Mouse (Mus musculus) liver, embryonic 14.5 days (tissue): Measurements from ENCODE around the gene Tor4a. TPM values are rescaled to one million over a fixed set of nuclear protein-coding genes. Genes with fewer than 3 reads are reported as not detected.

Source experiments
- ATAC-seq: fragments of 200-750 bp; cut with Nextera tagmentation; 2 replicates; pipeline ENCODE4 v1.8.0; 2017; ENCODE audit warnings: moderate number of reproducible peaks, mild to moderate bottlenecking, moderate library complexity; ENCODE audit not compliant: insufficient read depth
- DNase-seq, 3 experiments: peaks; one replicate each; pipeline ENCODE4 v3.0.0-alpha.2; 2012 to 2013; ENCODE audit warnings: low read depth in 3 of 3, low spot score in 3 of 3
- H3K27ac ChIP-seq: fragments of 300-500 bp; sonication (generic); 2 replicates; pipeline ENCODE4 v1.5.1; 2014; ENCODE audit warnings: moderate library complexity, mild to moderate bottlenecking, control low read depth, inconsistent platforms
- H3K27me3 ChIP-seq: fragments of 300-500 bp; sonication (generic); 2 replicates; pipeline ENCODE4 v1.6.1; 2014; ENCODE audit warnings: mild to moderate bottlenecking, low read length, moderate library complexity; ENCODE audit not compliant: control insufficient read depth, insufficient read depth
- H3K36me3 ChIP-seq: fragments of 300-500 bp; sonication (generic); replicated peaks from 2 replicates; pipeline ENCODE4 v1.6.1; 2014; ENCODE audit warnings: low read depth; ENCODE audit not compliant: control insufficient read depth, insufficient read depth
- H3K4me1 ChIP-seq, 2 experiments: fragments of 200-500 bp in 1 of 2; fragments of 300-500 bp in 1 of 2; sonication (generic) in 1 of 2; replicated peaks; 2 replicates each; pipeline ENCODE4 v1.6.1; 2012 to 2014; ENCODE audit warnings: antibody characterized with exemption in 1 of 2, inconsistent platforms in 1 of 2, low read length in 1 of 2; ENCODE audit not compliant: control insufficient read depth in 2 of 2, insufficient read depth in 2 of 2
- H3K4me2 ChIP-seq: fragments of 300-500 bp; sonication (generic); 2 replicates; pipeline ENCODE4 v1.6.1; 2014; ENCODE audit warnings: low read depth, mild to moderate bottlenecking, control low read depth, moderate library complexity
- H3K4me3 ChIP-seq, 2 experiments: fragments of 200-500 bp in 1 of 2; fragments of 300-500 bp in 1 of 2; sonication (generic) in 1 of 2; 2 replicates each; pipeline ENCODE4 v1.5.1; 2012 to 2014; ENCODE audit warnings: low read depth in 2 of 2, low read length in 2 of 2, mild to moderate bottlenecking in 2 of 2, control low read depth in 1 of 2, inconsistent platforms in 1 of 2, moderate library complexity in 1 of 2; ENCODE audit not compliant: insufficient read depth in 1 of 2
- H3K9ac ChIP-seq: fragments of 300-500 bp; sonication (generic); replicated peaks from 2 replicates; pipeline ENCODE4 v1.6.1; 2014; ENCODE audit warnings: mild to moderate bottlenecking, control low read depth, moderate library complexity
- H3K9me3 ChIP-seq: fragments of 300-500 bp; sonication (generic); 2 replicates; pipeline ENCODE4 v1.6.1; 2016; ENCODE audit warnings: low read length, mixed read lengths; ENCODE audit not compliant: control insufficient read depth
- CTCF ChIP-seq: IDR thresholded peaks from 2 replicates; pipeline ENCODE4 v1.5.1; 2016; ENCODE audit warnings: antibody characterized with exemption, low read depth, control low read depth
- EP300 ChIP-seq: IDR thresholded peaks from 2 replicates; pipeline ENCODE4 v1.6.1; 2016; ENCODE audit warnings: antibody characterized with exemption, low read depth
- WGBS: fragments of 180-500 bp; shearing (Covaris S2); extraction: QIAGEN DNeasy Blood & Tissue Kit; methylation state at CpG from one replicate; pipeline ENCODE4 v1.1.7; 2014; ENCODE audit not compliant: insufficient replicate concordance; 5-methylcytosine and 5-hydroxymethylcytosine counted together
- polyA plus RNA-seq, 2 experiments: library from polyadenylated mRNA; depleted of rRNA in 1 of 2; stranded (reverse) in 1 of 2; unstranded in 1 of 2; fragments of >200 nt; fragmentation: Nextera tagmentation in 1 of 2; extraction: Ambion mirVana in 1 of 2; gene quantifications; 2 replicates each; pipeline versions ENCODE4 v1.2.1 to v1.2.3; 2012 to 2014

Gene Tor4a
- polyA plus RNA-seq, 2 experiments: 3.7 to 4.9 TPM

DNA sequence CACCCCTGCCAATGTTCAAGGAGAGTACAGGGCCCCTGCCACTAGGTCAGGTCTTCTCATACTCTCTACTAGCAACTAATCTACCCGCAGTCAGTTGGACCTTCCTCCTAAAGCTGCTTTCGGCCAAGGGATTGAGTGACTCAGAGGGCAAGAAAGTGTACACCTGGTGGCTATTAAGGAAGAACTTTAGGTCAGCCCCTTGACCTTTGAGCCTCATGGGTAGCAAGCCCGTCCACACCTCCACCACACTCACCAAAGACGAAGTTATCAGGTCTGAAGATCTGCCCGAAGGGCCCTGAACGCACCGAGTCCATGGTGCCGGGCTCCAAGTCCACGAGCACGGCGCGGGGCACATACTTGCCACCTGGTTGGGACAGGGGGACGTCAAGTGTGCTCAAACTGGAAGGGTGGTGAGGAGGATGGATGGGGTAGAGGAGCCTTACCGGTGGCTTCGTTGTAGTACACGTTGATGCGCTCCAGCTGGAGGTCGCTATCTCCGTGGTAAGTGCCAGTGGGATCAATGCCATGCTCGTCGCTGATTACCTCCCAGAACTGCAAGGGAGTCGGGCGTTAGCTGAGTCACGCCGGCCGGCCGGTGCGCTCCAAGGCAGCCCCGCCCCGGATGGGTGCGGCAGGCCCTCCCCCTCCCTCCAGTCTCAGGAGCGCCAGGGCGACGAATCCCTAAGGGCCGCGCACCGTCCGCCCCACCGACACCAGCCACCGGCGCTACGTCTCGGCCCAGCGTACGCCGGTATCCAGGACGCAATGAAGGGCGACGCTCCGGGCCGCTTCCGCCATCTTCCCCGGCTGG, 27.2 kb upstream of the Tor4a start:
- peaks cover 5 to 13% of the 10 kb centered on the region in 2 experiments for H3K4me1 ChIP-seq
- peak; percentile 76 for ATAC-seq
- H3K27ac ChIP-seq: peak overlapping the region; percentile 100
- H3K36me3 ChIP-seq: peaks cover 24% of the 10 kb centered on the region
- no peaks in the 10 kb centered on the region for H3K27me3 ChIP-seq
- peak overlapping the region; percentile 81 for H3K4me2 ChIP-seq
- DNase-seq: peak; percentile 86 to 90 (median 87)
- no peak for TF ChIP-seq CTCF
- peak; percentile 39; the same call in 1 of the 2 replicates for TF ChIP-seq EP300
- H3K4me3 ChIP-seq: peak overlapping the region; percentile 90 to 96
- H3K9me3 ChIP-seq: no peaks in the 10 kb centered on the region
- WGBS: under 1% methylated on average over 52 of the region's 53 CpGs
- peak overlapping the region; percentile 100 for H3K9ac ChIP-seq

DNA sequence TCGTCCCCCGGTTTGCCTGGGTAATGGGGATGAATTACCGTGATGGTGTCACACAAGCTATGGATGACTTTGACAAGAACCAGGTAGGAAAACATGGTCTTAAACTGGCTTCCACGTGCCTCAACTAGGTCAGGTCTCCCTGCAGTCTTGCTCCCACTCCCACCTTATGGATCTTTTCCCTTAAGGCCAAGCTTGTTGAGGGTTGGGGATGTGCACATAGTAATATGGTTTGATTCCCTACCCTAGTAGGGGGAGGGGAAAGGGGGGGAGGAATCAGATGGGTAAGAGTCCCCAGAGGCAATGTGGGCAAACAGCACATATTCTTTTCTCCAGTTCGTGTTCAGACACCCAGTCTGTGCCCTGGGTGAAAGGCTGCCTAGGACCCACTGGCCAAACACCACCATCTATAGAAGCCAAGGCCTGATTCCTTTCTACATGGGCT, 24.7 kb upstream of the Tor4a start:
- no peak for DNase-seq
- H3K9me3 ChIP-seq: no peaks in the 10 kb centered on the region
- 61% methylated on average over 5 of the region's 5 CpGs for WGBS
- peaks cover 5 to 10% of the 10 kb centered on the region in 2 experiments for H3K4me1 ChIP-seq
- H3K27me3 ChIP-seq: no peaks in the 10 kb centered on the region
- no peak overlapping the region for H3K27ac ChIP-seq
- H3K4me3 ChIP-seq: 0 out of 4 replicates have a peak overlapping the region, but pooled peaks of 1 of the 2 experiments have one; percentile 8
- no peak for ATAC-seq
- no peak overlapping the region for H3K4me2 ChIP-seq
- TF ChIP-seq CTCF (no peak), EP300 (no peak)
- H3K9ac ChIP-seq: no peak overlapping the region
- peaks cover 24% of the 10 kb centered on the region for H3K36me3 ChIP-seq

DNA sequence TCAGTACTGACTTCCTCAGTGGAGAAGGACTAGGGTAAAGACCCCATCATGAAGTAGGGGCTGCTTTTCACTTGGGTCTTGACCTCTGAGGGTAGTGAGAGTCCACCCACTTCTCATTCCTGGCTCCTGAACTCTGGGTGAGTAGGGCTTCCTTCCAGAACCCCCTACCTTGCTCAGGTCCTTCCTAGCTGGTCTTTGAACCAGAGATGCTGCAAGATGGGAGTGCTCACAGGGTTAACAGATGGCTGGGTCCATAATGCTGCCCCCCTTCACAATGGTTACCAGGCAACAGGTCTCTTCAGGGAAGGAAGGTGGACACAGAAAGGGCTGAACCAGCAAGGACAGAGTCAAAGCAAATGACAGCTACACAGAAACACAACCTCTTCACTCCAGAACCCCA, 21.8 kb upstream of the Tor4a start, which contains the start of gene Fam166a:
Fam166a (plus strand) TSS at position 301 of the 400 bp plus-strand sequence.
- ATAC-seq (no peak), DNase-seq (no peak)
- Histone ChIP-seq H3K9me3 (no peaks in the 10 kb centered on the region), H3K4me1 (peaks cover 0 to 3% of the 10 kb centered on the region in 2 experiments; a peak in 1 of 4 replicates), H3K9ac (no peak within 1 kb of the TSS), H3K4me2 (no peak within 1 kb of the TSS), H3K27ac (no peak within 1 kb of the TSS), H3K4me3 (no peak within 1 kb of the TSS), H3K36me3 (peaks cover 19% of the 10 kb centered on the region), H3K27me3 (no peaks in the 10 kb centered on the region; the same call in 1 of the 2 replicates)
- TF ChIP-seq EP300 (no peak), CTCF (no peak)

DNA sequence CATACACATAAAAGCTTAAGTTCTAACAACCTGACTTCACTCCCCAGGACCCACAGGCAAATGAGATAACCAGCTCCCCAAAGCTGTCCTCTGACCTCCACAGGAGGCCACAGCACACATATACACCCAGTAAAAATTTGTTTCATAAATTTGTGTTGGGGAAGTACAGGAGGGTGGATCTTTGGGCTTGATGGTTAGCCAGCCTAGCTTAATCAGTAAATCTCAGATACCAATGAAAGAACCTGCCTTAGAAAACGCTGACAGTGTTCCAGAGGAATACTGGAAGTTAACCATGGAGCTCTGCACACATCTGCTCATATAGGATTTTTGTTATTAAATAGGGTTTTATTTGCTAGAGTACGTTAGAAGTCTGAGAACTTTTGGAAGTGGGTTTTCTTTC, 21.0 kb upstream of the Tor4a start:
- no peak overlapping the region for H3K9ac ChIP-seq
- H3K9me3 ChIP-seq: no peaks in the 10 kb centered on the region
- H3K36me3 ChIP-seq: peaks cover 11% of the 10 kb centered on the region
- TF ChIP-seq EP300: no peak
- no peak for TF ChIP-seq CTCF
- no peak overlapping the region for H3K4me3 ChIP-seq
- H3K4me1 ChIP-seq: no peaks in the 10 kb centered on the region
- no peak overlapping the region for H3K27ac ChIP-seq
- H3K4me2 ChIP-seq: no peak overlapping the region
- DNase-seq (no peak), ATAC-seq (no peak)
- no peaks in the 10 kb centered on the region; the same call in 1 of the 2 replicates for H3K27me3 ChIP-seq
- 47% methylated on average over 2 of the region's 2 CpGs for WGBS

DNA sequence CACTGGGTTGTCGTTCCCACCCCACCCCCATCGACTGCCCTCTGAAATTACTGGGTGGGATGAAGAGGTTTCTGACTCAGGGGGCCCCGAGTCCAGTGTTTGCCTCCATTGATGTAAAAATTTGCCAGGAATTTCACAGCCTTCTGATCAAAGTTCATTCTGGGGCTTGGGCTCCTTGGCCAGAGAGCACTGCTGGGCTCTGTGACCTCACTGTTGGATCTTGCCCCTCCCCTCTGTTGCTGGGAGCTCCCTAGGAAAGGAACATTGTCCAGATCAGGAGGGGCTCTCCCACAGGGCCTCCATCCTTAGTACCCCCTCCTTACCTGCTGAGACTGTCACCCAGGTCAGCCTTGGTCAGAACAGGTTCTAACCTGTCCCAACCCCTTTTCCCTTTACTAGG, 17.8 kb upstream of the Tor4a start, which contains the start of gene Stpg3:
Stpg3 (minus strand) TSS at position 194 of the 400 bp plus-strand sequence.
- H3K9me3 ChIP-seq: no peaks in the 10 kb centered on the region
- H3K9ac ChIP-seq: no peak within 1 kb of the TSS
- H3K36me3 ChIP-seq: no peaks in the 10 kb centered on the region
- ATAC-seq: no peak
- peaks cover 10 to 15% of the 10 kb centered on the region in 2 experiments for H3K4me1 ChIP-seq
- 73% methylated on average over 3 of the region's 3 CpGs for WGBS
- H3K4me2 ChIP-seq: no peak within 1 kb of the TSS
- TF ChIP-seq EP300: no peak
- no peak for TF ChIP-seq CTCF
- DNase-seq: no peak
- H3K4me3 ChIP-seq: no peak within 1 kb of the TSS
- no peak within 1 kb of the TSS for H3K27ac ChIP-seq
- H3K27me3 ChIP-seq: no peaks in the 10 kb centered on the region; the same call in 1 of the 2 replicates
